Mouse (Mus musculus): ENCODE results near the gene Sbf2. TPM values are rescaled to one million over a fixed set of nuclear protein-coding genes. Genes with fewer than 3 reads are reported as not detected.

Gene Sbf2
- polyA plus RNA-seq, 1 experiment from 2014 or later = 31.6 TPM

DNA sequence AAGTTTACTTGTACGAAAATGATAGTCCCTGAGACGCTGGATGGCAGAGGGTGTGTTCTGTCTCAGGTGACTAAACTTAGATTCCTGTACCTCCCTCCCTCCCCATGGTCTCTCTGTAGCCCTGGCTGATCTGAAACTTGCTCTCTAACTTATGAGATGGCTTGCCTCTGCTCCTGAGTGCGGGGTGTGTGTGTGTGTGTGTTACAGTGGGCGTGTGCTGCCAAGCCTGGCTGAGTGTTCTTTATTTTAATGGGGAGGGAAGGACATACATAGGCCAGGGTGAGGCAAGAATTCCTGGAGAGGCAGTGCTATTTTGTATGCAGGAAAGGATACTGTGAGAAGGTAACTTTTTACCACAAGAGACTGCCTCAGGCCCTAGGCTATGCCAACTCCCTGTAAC, 297.3 kb downstream of the Sbf2 start:
- Histone ChIP-seq H3K4me2 (no peak overlapping the region), H3K36me3 (peaks cover 58% of the 10 kb centered on the region), H3K4me1 (no peaks in the 10 kb centered on the region), H3K4me3 (no peak overlapping the region), H3K27me3 (no peaks in the 10 kb centered on the region), H3K9me3 (no peaks in the 10 kb centered on the region), H3K9ac (no peak overlapping the region), H3K27ac (0 out of 2 replicates have a peak overlapping the region, but pooled peaks have one; percentile 1)
- WGBS = 84% methylated on average over 4 of the region's 4 CpGs
- ATAC-seq (ENCODE audit: insufficient number of reproducible peaks, insufficient read depth, low FRiP score, low TSS enrichment, low read depth) = no peak

DNA sequence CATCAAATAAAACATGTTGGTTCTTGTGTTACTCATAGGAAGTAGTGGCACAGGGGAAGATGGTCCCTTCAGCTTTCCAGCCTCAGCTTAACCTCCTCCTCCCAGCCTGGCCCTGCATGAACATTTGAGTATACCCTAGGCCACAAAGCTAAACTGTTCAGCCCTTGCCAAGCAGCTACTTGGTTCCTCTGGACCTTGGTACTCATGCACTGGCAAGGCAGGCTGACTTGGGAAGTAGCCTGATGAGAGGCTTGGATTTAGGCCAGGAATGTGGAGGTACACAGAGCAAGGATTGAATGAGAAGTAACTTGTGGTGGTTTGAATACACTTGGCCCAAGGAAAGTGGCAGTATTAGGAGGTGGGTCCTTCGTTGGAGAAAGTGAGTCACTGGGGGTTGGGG, 299.4 kb downstream of the Sbf2 start:
- H3K27me3 ChIP-seq = no peaks in the 10 kb centered on the region
- no peaks in the 10 kb centered on the region for H3K4me1 ChIP-seq
- no peak overlapping the region for H3K9ac ChIP-seq
- H3K4me3 ChIP-seq = no peak overlapping the region
- WGBS = 92% methylated on average over 1 of the region's 1 CpGs
- no peaks in the 10 kb centered on the region for H3K9me3 ChIP-seq
- H3K27ac ChIP-seq = no peak overlapping the region
- no peak for ATAC-seq (ENCODE audit: insufficient number of reproducible peaks, insufficient read depth, low FRiP score, low TSS enrichment, low read depth)
- H3K36me3 ChIP-seq = peaks cover 66% of the 10 kb centered on the region
- H3K4me2 ChIP-seq = no peak overlapping the region

DNA sequence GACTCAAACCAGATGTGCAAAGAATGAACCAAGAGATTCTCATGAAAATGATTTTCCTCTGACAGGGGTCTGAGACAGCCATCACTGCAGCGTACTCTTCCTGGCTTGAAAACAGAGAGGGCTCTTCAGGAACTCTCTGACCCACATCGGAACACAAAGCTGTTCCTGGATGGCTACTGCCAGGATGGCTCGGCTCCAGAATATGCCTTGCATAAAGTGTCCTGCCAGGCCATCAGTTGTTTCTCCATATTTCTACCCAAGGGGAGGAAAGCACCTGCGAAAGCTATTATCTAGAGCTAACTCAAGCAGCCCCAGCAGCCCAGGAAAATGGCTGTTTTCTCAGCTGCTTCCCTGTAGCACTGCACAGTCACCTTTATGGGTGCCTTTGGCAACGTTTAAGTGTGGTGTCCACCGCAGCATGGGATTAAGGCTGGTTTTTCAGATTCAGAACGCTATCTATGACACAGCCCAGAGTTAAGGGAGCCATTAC, 300.3 kb downstream of the Sbf2 start:
- Histone ChIP-seq H3K27ac (no peak overlapping the region), H3K4me3 (no peak overlapping the region), H3K36me3 (peaks cover 69% of the 10 kb centered on the region), H3K4me1 (no peaks in the 10 kb centered on the region), H3K9ac (no peak overlapping the region), H3K9me3 (no peaks in the 10 kb centered on the region), H3K4me2 (no peak overlapping the region), H3K27me3 (no peaks in the 10 kb centered on the region)
- ATAC-seq (ENCODE audit: insufficient number of reproducible peaks, insufficient read depth, low FRiP score, low TSS enrichment, low read depth) = no peak
- 90% methylated on average over 7 of the region's 7 CpGs for WGBS

DNA sequence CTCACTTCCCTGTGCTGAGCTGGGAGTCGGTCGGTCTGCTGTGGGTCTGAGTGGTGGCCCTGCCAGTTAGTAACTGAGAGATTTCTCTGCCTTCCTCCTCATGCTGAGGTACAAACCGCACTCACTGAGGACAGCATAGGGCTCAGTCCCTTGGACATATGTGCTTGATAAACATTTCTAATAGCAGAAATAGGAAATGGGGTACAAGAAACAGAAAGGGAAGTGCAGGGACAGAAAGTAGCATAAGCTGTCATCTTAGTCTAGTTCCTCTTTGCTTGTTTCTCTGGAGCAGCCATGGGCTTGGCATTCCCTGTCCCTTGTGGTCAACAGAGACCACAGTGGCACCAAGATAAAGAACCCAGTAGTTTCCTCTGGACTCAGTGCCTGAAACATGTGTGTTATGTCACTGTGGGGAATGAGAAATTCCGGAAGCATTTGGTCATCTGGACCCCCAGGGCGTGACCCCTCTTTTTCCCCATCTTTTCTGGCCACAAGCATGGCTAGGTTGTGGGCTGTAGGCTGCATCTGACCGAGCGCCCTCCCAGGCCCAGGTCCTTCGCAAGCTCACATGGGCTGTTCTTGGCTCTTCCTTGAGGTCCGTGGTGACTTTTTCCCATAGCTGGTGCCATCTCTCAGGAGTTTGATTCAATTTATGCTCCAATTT, 301.2 kb downstream of the Sbf2 start:
- 92% methylated on average over 9 of the region's 9 CpGs for WGBS
- no peak overlapping the region for H3K4me3 ChIP-seq
- H3K27me3 ChIP-seq = no peaks in the 10 kb centered on the region
- H3K27ac ChIP-seq = no peak overlapping the region
- H3K36me3 ChIP-seq = peaks cover 74% of the 10 kb centered on the region
- H3K4me1 ChIP-seq = no peaks in the 10 kb centered on the region
- no peak overlapping the region for H3K9ac ChIP-seq
- no peak for ATAC-seq (ENCODE audit: insufficient number of reproducible peaks, insufficient read depth, low FRiP score, low TSS enrichment, low read depth)
- H3K4me2 ChIP-seq = no peak overlapping the region
- H3K9me3 ChIP-seq = no peaks in the 10 kb centered on the region

DNA sequence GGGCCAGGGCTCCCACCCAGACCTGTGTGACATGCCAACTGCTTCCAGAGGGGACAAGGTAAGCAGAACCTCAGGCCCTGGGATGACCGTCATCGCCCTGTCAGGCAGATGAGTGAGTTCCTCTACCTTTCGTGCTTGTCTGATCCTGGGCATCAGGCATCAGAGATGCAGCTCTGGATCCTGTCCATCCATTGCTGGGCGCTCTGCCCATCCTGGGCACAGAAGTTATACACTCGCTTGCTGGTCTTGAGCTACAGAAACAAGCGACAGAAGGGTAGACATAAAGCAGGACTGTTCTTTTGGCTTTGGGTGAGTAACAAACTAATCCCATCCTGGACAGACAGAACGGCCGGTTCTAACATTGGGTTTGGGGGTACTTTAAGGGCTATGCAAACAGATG, 305.5 kb downstream of the Sbf2 start:
- H3K9me3 ChIP-seq = no peaks in the 10 kb centered on the region
- WGBS = 95% methylated on average over 8 of the region's 8 CpGs
- no peak overlapping the region for H3K27ac ChIP-seq
- H3K9ac ChIP-seq = no peak overlapping the region
- no peak for ATAC-seq (ENCODE audit: insufficient number of reproducible peaks, insufficient read depth, low FRiP score, low TSS enrichment, low read depth)
- H3K4me3 ChIP-seq = no peak overlapping the region
- H3K36me3 ChIP-seq = peaks cover 52% of the 10 kb centered on the region
- H3K4me2 ChIP-seq = no peak overlapping the region
- no peaks in the 10 kb centered on the region for H3K27me3 ChIP-seq
- H3K4me1 ChIP-seq = no peaks in the 10 kb centered on the region

DNA sequence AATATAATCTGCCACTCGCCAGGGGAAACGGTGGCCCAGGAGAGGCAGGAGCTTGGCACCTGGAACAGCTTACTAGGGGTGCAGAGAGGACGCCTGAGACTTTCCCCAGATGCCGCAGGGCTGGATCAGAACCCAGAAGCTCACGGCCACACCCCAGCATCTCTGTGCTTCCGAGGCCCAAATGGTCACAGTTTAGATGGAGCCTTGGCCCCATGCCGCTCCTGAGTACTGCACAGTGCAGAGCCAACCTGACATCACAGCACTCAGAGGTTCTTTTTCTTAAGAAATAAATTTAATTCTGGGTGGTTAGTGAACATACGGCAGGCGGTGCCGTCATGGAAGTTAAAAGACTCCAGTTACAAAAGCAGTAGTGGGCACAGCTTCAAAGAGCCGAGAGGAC, 307.0 kb downstream of the Sbf2 start:
- H3K4me2 ChIP-seq = no peak overlapping the region
- H3K9ac ChIP-seq = no peak overlapping the region
- H3K9me3 ChIP-seq = no peaks in the 10 kb centered on the region
- no peaks in the 10 kb centered on the region for H3K4me1 ChIP-seq
- no peaks in the 10 kb centered on the region for H3K27me3 ChIP-seq
- 73% methylated on average over 11 of the region's 11 CpGs for WGBS
- H3K27ac ChIP-seq = no peak overlapping the region
- H3K4me3 ChIP-seq = no peak overlapping the region
- ATAC-seq (ENCODE audit: insufficient number of reproducible peaks, insufficient read depth, low FRiP score, low TSS enrichment, low read depth) = no peak
- peaks cover 38% of the 10 kb centered on the region for H3K36me3 ChIP-seq

DNA sequence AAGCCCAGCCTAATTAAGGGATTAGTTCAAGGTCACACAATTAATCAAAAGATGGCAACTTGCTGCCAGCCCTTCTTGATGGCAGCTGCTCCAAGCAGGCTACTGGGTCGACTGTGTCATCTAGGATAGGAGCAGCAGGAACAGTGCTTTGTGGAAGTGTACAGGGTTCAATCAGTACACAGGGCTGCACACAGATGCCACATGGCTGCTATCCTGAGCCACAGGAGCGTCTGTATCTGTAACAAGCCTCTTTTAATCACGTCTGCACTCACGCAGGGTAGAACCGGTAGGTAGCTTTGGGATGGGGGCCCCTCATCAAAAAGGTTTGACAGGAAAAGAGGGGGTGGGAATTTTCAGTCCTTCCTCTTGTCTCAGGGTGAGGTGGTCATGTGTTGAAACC, 308.4 kb downstream of the Sbf2 start:
- Histone ChIP-seq H3K4me1 (no peaks in the 10 kb centered on the region), H3K9me3 (no peaks in the 10 kb centered on the region), H3K36me3 (peaks cover 24% of the 10 kb centered on the region), H3K27me3 (no peaks in the 10 kb centered on the region), H3K9ac (no peak overlapping the region), H3K4me2 (no peak overlapping the region), H3K27ac (no peak overlapping the region), H3K4me3 (no peak overlapping the region)
- no peak for ATAC-seq (ENCODE audit: insufficient number of reproducible peaks, insufficient read depth, low FRiP score, low TSS enrichment, low read depth)
- 53% methylated on average over 5 of the region's 5 CpGs for WGBS

DNA sequence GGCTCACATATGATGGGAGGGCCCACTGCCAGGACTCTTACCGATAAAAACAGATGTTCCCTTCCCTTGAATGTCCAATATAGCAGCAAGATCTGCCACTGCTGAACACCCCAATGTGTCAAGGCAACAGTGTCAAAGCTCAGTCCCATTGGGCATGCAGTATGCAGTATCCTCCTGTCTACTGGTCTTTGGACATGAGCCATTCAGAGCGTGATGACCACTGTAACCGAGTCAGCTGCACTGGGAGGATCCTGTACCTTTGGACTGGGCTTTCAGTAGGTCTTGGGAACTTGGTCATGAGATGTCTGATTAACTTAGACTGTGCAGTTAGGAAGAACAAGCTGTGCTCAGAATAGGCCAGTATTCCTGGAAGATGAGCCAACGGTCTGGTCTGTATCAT, 309.2 kb downstream of the Sbf2 start:
- Histone ChIP-seq H3K36me3 (peaks cover 21% of the 10 kb centered on the region), H3K27me3 (no peaks in the 10 kb centered on the region), H3K27ac (no peak overlapping the region), H3K9ac (no peak overlapping the region), H3K4me1 (no peaks in the 10 kb centered on the region), H3K9me3 (no peaks in the 10 kb centered on the region), H3K4me2 (no peak overlapping the region), H3K4me3 (no peak overlapping the region)
- WGBS = 93% methylated on average over 4 of the region's 4 CpGs
- no peak for ATAC-seq (ENCODE audit: insufficient number of reproducible peaks, insufficient read depth, low FRiP score, low TSS enrichment, low read depth)

DNA sequence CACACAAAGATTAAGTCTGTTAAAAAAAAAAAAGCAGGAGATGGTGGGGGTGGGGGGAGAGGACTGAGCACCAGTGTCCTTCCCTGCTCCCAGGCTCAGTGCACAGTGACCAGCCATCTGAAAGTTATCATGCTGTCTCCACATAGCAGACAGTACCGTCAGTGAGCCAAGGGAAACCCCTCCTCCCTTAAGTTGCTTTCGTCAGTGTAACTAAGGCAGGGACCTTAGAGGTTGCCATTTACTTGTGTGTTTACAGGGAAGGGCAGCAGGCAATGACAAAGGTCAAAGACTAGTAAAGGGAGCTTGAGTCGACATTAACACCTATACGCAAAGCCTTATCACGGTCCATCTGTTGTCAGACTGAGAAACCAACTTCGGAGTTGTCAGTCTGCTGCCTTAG, 311.8 kb downstream of the Sbf2 start:
- Histone ChIP-seq H3K9me3 (no peaks in the 10 kb centered on the region), H3K4me1 (peaks cover 8% of the 10 kb centered on the region), H3K27me3 (no peaks in the 10 kb centered on the region), H3K4me2 (no peak overlapping the region), H3K9ac (no peak overlapping the region), H3K4me3 (no peak overlapping the region), H3K36me3 (peaks cover 4% of the 10 kb centered on the region; the same call in 1 of the 2 replicates), H3K27ac (no peak overlapping the region)
- WGBS = 69% methylated on average over 6 of the region's 6 CpGs
- no peak for ATAC-seq (ENCODE audit: insufficient number of reproducible peaks, insufficient read depth, low FRiP score, low TSS enrichment, low read depth)

DNA sequence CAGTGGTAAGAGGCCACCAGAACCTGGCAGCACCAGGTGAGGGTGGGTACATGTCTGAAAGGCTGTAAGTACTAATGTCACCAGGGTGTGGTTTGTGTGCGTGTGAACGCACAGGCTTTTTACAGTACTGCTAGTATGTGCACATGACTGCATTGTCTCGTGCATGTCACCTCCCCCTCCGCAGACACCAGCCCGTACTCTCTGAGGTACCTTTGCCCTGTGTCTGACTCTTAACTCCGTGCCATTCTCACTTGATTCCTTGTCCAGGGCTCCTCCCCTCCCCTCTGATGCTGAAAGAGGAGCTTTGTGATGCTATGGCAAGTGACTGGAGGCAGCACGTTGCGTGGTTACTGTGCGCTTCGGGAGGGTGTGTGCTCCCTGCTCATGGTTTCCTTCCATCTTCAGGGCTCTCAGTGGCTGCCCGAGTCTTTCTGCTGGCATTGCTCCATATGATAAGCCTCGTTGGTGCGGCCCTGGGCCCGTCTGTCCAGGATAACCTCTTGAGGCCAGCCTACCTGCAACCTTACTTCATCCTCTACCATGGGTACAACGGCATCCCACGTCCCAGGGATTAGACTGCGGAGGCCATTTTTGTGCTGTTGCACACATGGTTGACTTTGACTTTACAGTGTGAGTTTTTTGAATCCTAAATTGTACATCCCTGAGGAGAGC, 315.8 kb downstream of the Sbf2 start:
- WGBS = 86% methylated on average over 17 of the region's 17 CpGs
- H3K9ac ChIP-seq = no peak overlapping the region
- no peak overlapping the region for H3K27ac ChIP-seq
- ATAC-seq (ENCODE audit: insufficient number of reproducible peaks, insufficient read depth, low FRiP score, low TSS enrichment, low read depth) = no peak
- no peaks in the 10 kb centered on the region for H3K27me3 ChIP-seq
- H3K9me3 ChIP-seq = no peaks in the 10 kb centered on the region
- no peak overlapping the region for H3K4me2 ChIP-seq
- H3K4me1 ChIP-seq = peaks cover 20% of the 10 kb centered on the region
- no peaks in the 10 kb centered on the region for H3K36me3 ChIP-seq
- H3K4me3 ChIP-seq = no peak overlapping the region

DNA sequence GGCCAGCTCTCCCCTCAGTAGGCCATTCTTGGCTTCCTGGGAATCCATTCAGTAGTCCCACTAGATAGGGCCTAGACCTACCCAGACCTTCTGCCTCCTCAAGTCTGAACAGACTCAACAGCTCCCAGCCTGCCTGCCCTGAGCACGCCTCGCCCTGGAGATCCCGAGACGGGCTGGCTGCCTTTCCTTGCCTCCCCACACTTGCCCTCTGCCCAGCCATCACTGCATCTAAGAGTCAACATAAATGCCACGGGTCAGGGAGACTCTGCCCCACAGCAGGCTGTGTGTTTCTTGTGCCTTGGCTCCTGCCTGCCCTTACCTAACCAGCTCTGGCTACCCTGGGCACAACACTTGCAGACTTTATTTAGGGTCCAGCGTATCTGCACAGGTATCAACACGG, 316.6 kb downstream of the Sbf2 start:
- no peak overlapping the region for H3K4me3 ChIP-seq
- H3K27me3 ChIP-seq = no peaks in the 10 kb centered on the region
- H3K36me3 ChIP-seq = no peaks in the 10 kb centered on the region
- 78% methylated on average over 7 of the region's 7 CpGs for WGBS
- ATAC-seq (ENCODE audit: insufficient number of reproducible peaks, insufficient read depth, low FRiP score, low TSS enrichment, low read depth) = no peak
- H3K9me3 ChIP-seq = no peaks in the 10 kb centered on the region
- H3K27ac ChIP-seq = peak overlapping the region; percentile 81
- peaks cover 20% of the 10 kb centered on the region for H3K4me1 ChIP-seq
- H3K4me2 ChIP-seq = no peak overlapping the region
- no peak overlapping the region for H3K9ac ChIP-seq

DNA sequence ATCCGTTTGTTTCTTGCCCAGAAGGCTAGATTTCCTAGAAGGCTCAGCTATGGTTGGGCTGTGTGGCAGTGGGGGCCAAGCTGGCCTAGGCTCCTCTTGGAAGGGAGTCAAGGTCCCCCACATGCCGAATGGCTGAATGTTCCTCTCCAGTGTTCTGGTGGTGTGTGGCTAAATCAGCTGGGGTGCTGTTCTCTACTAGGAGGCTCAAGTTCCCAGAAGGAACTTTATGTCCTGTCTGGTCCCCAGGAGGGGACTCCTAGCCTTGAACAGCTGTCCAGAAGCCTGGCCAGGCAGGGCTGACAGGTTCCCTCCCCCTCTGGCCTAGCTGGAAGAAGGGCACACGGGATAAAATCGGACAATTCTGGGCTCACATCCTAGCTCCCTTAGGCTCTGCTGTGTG, 317.1 kb downstream of the Sbf2 start:
- 21% methylated on average over 4 of the region's 4 CpGs for WGBS
- H3K9me3 ChIP-seq = no peaks in the 10 kb centered on the region
- H3K4me3 ChIP-seq = no peak overlapping the region
- no peak for ATAC-seq (ENCODE audit: insufficient number of reproducible peaks, insufficient read depth, low FRiP score, low TSS enrichment, low read depth)
- H3K36me3 ChIP-seq = no peaks in the 10 kb centered on the region
- peak overlapping the region; percentile 32; the same call in 1 of the 2 replicates for H3K9ac ChIP-seq
- H3K27ac ChIP-seq = peak overlapping the region; percentile 81
- H3K4me2 ChIP-seq = peak overlapping the region; percentile 20; the same call in 1 of the 2 replicates
- H3K4me1 ChIP-seq = peaks cover 20% of the 10 kb centered on the region
- H3K27me3 ChIP-seq = no peaks in the 10 kb centered on the region

All from embryonic facial prominence, embryonic 13.5 days (tissue).